Mouse (Mus musculus) erythroid progenitor cell, adult 5-6 weeks (primary cell): ENCODE measurements around the gene Znfx1. TPM values are rescaled to one million over a fixed set of nuclear protein-coding genes. Genes with fewer than 3 reads are reported as not detected.
"Not testable (repeated sequence)": the region's sequence is repeated elsewhere in the genome, so short reads cannot be mapped to it uniquely, and the experiment has no call there.

Experiments
- ATAC-seq: replicated peaks from 2 replicates; pipeline ENCODE4 v1.8.0; 2016; ENCODE audit warnings: moderate number of reproducible peaks, mild to moderate bottlenecking, moderate TSS enrichment, inconsistent platforms; ENCODE audit not compliant: poor library complexity, low FRiP score, severe bottlenecking
- total RNA-seq, 2 experiments: library from RNA; stranded (forward) in 1 of 2; stranded (reverse) in 1 of 2; fragments of 150-400 nt in 1 of 2; fragments of 186-747, 209-891 nt in 1 of 2; gene quantifications; 2 replicates each; pipeline versions ENCODE4 v1.2.3 to v1.2.4; 2015 to 2017; ENCODE audit warnings: low replicate concordance in 2 of 2

The Znfx1 gene
- total RNA-seq, 2 experiments from 2014 or later = 44.0 to 70.8 TPM

GRCm38 (mm10) chr2:167056210-167056941 is 6.4 kb downstream of the Znfx1 start:
- ATAC-seq = no peak

DNA sequence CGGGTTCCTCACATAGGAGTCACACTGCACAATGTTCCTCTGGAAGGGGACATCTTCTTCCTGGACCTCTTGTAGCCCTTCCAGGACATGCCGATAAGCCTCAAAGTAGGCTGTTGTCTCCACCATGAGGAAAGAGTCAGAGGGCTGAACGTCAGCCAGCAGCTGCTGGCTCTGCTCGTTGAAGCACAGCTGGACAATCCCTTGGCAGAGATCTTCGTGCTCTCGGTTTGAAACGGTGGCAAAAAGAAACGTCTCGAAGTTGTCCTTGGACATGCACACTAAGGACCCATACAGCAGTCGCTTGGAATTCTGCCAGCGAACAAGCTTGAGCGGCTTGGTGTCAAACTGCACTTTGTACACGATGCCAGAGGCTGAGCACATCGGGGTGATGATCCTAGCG is 7.4 kb downstream of the Znfx1 start:
- no peak for ATAC-seq

- ATAC-seq = no peak
These were observed 9.5 kb downstream of the Znfx1 start for GRCm38 (mm10) chr2:167053127-167053844.

DNA sequence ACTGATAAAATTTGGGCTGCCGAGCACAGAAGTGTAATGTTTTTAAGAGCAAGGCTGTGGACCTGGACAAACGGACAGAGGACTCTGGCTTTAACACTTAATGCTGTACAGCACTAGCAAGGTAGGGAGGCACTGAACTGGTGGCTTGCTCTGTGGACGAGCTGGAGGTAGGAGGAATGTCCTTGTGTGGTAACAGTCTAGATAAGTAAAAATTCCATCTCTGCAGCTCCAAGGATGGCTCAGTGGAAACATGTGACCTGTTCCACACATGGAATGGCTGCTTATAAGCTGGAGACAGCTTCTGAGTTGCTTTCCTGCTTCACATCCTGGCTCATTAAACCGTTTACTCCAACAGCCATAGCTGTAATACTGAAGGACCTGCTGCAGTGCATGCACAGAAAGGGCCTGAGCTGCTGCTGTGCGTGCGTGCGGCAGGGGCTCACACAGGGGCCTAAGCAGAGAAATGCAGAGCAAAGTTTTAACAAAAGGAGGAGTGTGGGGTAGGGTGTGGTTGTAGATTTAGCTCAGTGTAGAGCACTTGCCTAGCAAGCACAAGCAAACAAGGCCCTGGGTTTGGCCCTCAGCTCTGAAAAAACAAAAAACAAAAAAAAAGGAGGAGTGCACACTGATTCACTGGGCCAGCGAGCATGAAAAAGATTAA is 14.0 kb downstream of the Znfx1 start:
- no peak for ATAC-seq

DNA sequence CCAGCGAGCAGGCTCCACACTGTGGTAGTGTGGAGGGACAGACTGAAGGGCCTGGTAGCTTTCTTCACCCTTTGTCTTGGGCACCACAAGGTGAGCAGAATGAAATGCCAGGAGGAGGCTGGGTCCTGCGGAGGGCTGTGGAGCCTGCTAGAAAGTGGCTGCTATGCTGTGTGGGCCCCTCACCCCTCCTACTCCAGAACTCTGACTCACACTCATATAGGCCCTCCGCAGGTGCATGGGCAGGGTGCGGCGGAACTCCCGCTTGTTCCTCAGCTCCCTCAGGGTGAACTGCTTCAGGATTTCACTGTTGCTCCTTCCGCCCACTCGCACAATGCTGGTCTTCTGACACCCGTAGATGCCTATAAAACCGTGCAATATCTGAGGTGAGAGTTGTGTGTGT is 14.6 kb downstream of the Znfx1 start:
- no peak for ATAC-seq

DNA sequence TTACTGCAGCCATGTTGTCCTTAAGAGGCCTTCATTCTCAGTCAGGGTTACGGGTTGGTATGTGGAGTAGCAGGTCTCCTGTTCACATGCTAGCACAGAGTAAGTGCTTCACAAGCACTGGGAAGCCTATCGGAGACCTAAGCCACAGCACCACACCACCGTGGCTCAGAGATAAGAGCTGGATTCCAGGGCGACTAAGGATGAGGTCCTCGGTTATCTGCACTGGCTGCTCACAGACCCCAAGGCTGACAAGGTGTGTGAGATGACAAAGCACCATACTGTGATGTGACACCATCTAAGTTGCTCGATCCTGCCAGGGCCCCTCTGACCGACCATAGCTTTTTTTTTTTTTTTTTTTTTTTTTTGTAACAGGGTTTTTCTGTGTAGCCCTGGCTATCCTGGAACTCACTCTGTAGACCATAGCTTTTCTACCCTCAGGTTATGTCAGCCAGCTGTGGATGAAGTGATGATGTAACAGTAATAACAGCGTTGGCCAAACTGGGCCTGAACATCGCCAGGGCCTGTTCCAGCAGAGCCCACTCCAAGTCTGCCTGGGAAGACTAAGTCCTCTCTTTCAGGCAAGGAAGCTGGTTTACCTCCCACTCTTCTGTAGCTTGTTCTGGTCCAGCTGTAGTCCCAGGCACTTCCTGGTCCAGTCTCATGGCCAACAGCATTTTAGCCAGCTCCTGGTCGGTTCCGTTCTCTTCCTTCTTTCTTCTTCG is 19.3 kb downstream of the Znfx1 start:
- ATAC-seq = peak; percentile 94

GRCm38 (mm10) chr2:167039386-167039785 is 23.4 kb downstream of the Znfx1 start:
- peak; percentile 33 for ATAC-seq

GRCm38 (mm10) chr2:167038716-167039115 is 24.1 kb downstream of the Znfx1 start:
- no peak for ATAC-seq

DNA sequence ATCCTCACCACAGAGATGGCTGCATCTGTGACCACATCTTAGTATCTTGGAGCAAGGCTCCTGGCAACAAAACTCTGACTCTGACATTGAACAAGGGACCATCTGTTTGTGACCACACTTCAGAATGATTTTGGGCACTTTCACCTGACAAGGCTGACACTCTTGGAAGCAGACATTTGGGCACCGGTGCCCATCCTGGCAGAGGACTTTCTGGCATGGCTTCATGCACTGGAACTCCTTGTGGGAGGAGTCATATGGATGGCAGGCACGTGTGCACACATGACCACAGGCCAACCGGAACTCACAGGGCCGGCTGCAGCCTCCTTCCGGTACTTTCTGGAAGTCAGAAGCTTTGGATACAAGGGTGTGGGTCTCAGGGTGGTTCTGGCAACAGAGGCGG is 24.5 kb downstream of the Znfx1 start:
- ATAC-seq = no peak

DNA sequence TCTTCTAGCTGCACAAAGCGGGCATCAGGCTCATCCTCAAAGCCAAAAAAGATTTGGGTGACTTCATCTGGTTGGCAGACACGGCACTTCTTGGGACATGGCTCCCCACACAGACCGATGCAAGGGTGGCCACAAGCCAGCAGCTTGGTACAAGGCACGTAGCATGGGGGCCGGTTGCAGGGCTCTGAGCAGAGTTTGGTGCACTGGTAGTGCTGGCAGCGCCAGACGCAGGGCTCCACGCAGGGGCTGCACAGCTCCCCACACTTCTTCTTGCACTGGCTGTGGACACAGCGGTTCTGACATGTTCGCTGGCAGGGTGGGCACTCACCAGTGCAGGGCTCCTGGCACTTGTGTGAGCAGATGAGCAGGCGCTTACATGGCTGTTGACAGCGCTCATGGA is 25.1 kb downstream of the Znfx1 start:
- no peak for ATAC-seq

- no peak for ATAC-seq
These were observed 32.3 kb downstream of the Znfx1 start for GRCm38 (mm10) chr2:167030507-167030906.

GRCm38 (mm10) chr2:167028553-167028952 is 34.3 kb downstream of the Znfx1 start:
- ATAC-seq = no peak

DNA sequence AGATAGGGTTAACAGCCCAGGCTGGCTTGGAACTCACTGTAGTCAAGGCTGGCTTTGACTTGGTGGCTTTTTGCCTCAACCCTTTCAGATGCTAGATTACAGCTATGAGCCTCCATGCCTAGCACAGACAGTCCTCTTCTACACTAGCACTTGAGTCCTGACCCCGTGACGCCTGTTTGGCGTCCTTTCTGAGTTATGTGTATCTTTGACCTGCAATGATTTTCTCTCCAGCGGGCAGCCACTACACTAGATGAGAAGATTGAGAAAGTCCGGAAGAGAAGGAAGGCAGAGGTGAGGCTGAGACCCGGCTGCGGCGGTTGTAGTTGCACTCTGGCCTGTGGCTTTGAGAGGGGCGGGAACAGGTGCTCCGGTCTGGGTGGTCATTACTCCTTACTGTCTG is 43.4 kb downstream of the Znfx1 start:
- ATAC-seq = no peak

DNA sequence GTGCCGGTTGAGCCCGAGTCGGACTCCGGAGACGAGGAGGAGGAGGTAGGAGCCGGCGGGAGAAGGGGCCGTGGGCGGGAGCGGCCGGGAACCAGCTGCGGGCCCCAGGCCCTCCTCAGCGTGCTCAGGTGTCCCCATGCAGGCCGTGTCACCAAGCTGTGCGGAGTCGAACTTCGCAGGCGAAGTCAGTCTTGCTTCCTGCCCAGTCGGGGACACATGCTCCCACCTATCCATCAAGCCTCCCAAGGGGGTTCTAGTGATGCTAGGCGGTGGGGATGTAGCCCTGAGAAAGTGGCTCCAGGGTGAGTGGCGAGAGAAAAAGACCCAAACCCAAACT is 47.5 kb downstream of the Znfx1 start:
- peak; percentile 68 for ATAC-seq

GRCm38 (mm10) chr2:167014702-167015381 is 48.0 kb downstream of the Znfx1 start, which contains the start of gene Ddx27:
Gene Ddx27 (plus strand): TSS chr2:167015193.
- ATAC-seq = peak; percentile 99

- ATAC-seq = no peak
These were observed 52.3 kb downstream of the Znfx1 start for GRCm38 (mm10) chr2:167010546-167010945.

- ATAC-seq = no peak
These were observed 53.3 kb downstream of the Znfx1 start for GRCm38 (mm10) chr2:167009483-167009882.

GRCm38 (mm10) chr2:167007565-167007964 is 55.2 kb downstream of the Znfx1 start:
- not testable (repeated sequence) for ATAC-seq

DNA sequence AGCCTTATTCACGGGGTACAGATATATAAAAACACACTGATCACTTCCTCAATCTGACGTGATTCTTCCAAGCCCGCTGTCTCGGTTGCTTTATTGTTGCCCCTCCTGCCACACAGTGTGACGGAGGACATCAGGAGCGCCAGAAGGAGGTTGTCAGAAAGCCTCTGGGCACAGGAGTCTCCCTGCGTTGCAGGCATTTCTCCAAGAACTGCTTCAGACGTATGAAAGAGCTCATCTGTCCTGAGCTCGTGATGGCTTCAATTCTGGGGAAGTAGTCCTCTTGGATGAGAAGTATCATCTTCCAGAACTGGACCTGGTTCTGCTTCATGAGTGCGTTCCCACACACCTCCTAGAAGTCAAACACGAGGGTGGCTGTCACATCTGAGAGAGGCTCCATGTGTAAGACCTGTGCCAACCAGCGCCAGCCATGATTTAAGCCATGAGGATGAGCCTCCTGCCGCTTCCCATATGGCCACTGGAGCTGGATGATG is 55.8 kb downstream of the Znfx1 start:
- ATAC-seq = no peak

GRCm38 (mm10) chr2:167006355-167006754 is 56.5 kb downstream of the Znfx1 start:
- ATAC-seq = no peak
